8 mouse cellular contexts compared by ENCODE assay signal in the genomic region with DNA sequence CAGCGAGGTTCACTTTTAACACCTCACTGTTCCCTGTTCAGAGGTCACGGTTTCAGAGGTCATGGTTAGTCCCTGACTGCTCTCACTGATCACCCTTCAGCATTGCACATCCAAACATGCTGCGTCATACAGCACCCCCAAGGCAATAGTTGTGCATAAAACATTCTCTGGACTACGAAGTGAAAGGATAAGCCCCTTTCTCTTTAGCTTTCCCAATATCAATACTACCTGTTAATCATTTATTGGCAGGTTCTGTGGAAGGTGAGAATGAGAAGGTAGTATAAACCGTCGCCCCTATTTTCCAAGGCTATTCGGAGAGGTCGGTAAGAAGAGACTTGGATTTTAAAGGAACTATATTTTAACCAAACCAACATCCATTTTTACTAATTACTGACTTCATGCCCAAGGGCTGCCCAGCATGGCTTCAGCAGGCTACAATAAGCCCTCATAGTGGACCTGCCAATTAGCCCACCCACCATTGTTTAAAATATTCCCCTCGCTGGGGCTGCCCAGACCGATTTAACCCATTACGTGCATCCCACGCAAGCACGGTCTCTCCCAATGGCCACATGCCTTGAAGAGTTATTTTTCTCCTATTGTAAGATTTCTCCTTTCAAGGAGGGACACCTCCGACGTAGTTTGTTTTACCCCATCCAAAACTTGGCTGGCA. TPM values are rescaled to one million over a fixed set of nuclear protein-coding genes. Genes with fewer than 3 reads are reported as not detected.
DNase-seq lines count a peak whose midpoint lies in the region; ATAC-seq and TF ChIP-seq lines count a peak whose summit lies in the region.

No protein-coding gene starts in this region.

- TF ChIP-seq CTCF in lung, adult 2 months (IDR thresholded peaks at IDR 0.05; ENCODE audit: insufficient read depth, low read length) = no peak
- TF ChIP-seq CTCF in brain, embryonic 14.5 days (IDR thresholded peaks at IDR 0.05; ENCODE audit: borderline replicate concordance, extremely low read depth, insufficient read depth, insufficient read length) = no peak

- no peak for TF ChIP-seq POLR2A in lung, adult 2 months (IDR thresholded peaks at IDR 0.05; ENCODE audit: borderline replicate concordance, extremely low read depth, low read depth, low read length)
- TF ChIP-seq POLR2A in brain, embryonic 14.5 days (IDR thresholded peaks at IDR 0.05; ENCODE audit: borderline replicate concordance, extremely low read depth, insufficient read depth, insufficient read length, poor library complexity, severe bottlenecking) = no peak
- no peak for TF ChIP-seq POLR2A in myocyte (IDR thresholded peaks at IDR 0.05; ENCODE audit: insufficient read length, low read depth)

- H3K9ac ChIP-seq in limb, embryonic 11.5 days (ENCODE audit: low read length) = peak overlapping the region; percentile 56

- peak overlapping the region; percentile 61 for H3K4me2 ChIP-seq in limb, embryonic 11.5 days (ENCODE audit: low read depth, severe bottlenecking)
- peak overlapping the region; percentile 69 for H3K4me2 ChIP-seq in myocyte (ENCODE audit: low read depth)

- ATAC-seq in limb, embryonic 11.5 days (ENCODE audit: insufficient number of reproducible peaks, low FRiP score, low TSS enrichment, low read depth) = peak; percentile 74

- no peaks in the 10 kb centered on the region for H3K27me3 ChIP-seq in limb, embryonic 11.5 days (ENCODE audit: control insufficient read depth, insufficient read depth, low read length)
- no peaks in the 10 kb centered on the region for H3K27me3 ChIP-seq in myocyte (ENCODE audit: control insufficient read depth, insufficient read depth, insufficient read length)

- no peaks in the 10 kb centered on the region for H3K36me3 ChIP-seq in limb, embryonic 11.5 days (ENCODE audit: control insufficient read depth, insufficient read depth, low read length)
- H3K36me3 ChIP-seq in myocyte (ENCODE audit: control insufficient read depth, insufficient read depth) = no peaks in the 10 kb centered on the region

- 8% methylated on average over 15 of the region's 15 CpGs for WGBS in lung, adult 2 months
- WGBS in limb, embryonic 11.5 days = 16% methylated on average over 15 of the region's 15 CpGs

- no peaks in the 10 kb centered on the region for H3K79me2 ChIP-seq in myocyte (ENCODE audit: control insufficient read depth, insufficient read depth)

- DNase-seq in lung, adult 2 months = no peak
- DNase-seq in lung, postnatal 14 days = no peak
- DNase-seq in brain, embryonic 14.5 days (ENCODE audit: low read depth) = peak; percentile 64
- peak; percentile 91 for DNase-seq in gonadal fat pad, adult 2 months (ENCODE audit: low read depth)
- DNase-seq in limb, embryonic 11.5 days (ENCODE audit: low spot score) = no peak
- no peak for DNase-seq in gastrocnemius, adult 8-10 months (ENCODE audit: low spot score in 2 of 2)
- DNase-seq in urinary bladder, postnatal 25 days (ENCODE audit: low spot score) = no peak

- H3K4me1 ChIP-seq in lung, adult 2 months (ENCODE audit: control insufficient read depth, insufficient read depth, low read length) = no peaks in the 10 kb centered on the region; the same call in 1 of the 2 replicates
- H3K4me1 ChIP-seq in limb, embryonic 11.5 days (ENCODE audit: control insufficient read depth, insufficient read depth, low read length) = no peaks in the 10 kb centered on the region

- H3K4me3 ChIP-seq in lung, adult 2 months (replicated peaks; ENCODE audit: extremely low read depth, low read depth, low read length) = peak overlapping the region; percentile 96
- peak overlapping the region; percentile 48 for H3K4me3 ChIP-seq in limb, embryonic 11.5 days (ENCODE audit: low read depth, low read length)
- peak overlapping the region; percentile 24 for H3K4me3 ChIP-seq in myocyte

- no peak overlapping the region for H3ac ChIP-seq in myocyte (ENCODE audit: control insufficient read depth, insufficient read length)

- no peaks in the 10 kb centered on the region for H3K9me3 ChIP-seq in limb, embryonic 11.5 days (ENCODE audit: control insufficient read depth, low read length)

- no peak overlapping the region for H3K27ac ChIP-seq in limb, embryonic 11.5 days (replicated peaks; ENCODE audit: low read depth, low read length)

TF ChIP-seq in myocyte, 11 proteins besides CTCF, POLR2A, EP300 and RAD21:
- TF ChIP-seq POLR2AphosphoS2 (IDR thresholded peaks at IDR 0.05; ENCODE audit: insufficient read length, low read depth) (no peak), CEBPB (IDR thresholded peaks at IDR 0.05; ENCODE audit: insufficient read depth, poor library complexity, severe bottlenecking) (no peak), TCF12 (IDR thresholded peaks at IDR 0.05; ENCODE audit: insufficient read depth, poor library complexity, severe bottlenecking) (no peak), MAX (IDR thresholded peaks at IDR 0.05; ENCODE audit: low read depth) (no peak), USF1 (IDR thresholded peaks at IDR 0.05; ENCODE audit: low read depth) (no peak), REST (IDR thresholded peaks at IDR 0.05; ENCODE audit: insufficient read depth, insufficient read length) (no peak), MYOD1 (IDR thresholded peaks at IDR 0.05; ENCODE audit: control insufficient read depth in 1 of 3, insufficient read length in 2 of 3, low read depth in 2 of 3) (no peak), SRF (IDR thresholded peaks at IDR 0.05; ENCODE audit: control insufficient read depth, insufficient read length, low read depth) (no peak), E2F4 (IDR thresholded peaks at IDR 0.05; ENCODE audit: insufficient read depth) (no peak), TCF3 (IDR thresholded peaks at IDR 0.05; ENCODE audit: insufficient read length, low read depth) (no peak), MYOG (IDR thresholded peaks at IDR 0.05; ENCODE audit: control insufficient read depth in 1 of 3, insufficient read depth in 1 of 3, insufficient read length in 2 of 3, low read depth in 2 of 3) (no peak)

RNA-seq across cellular contexts. Expression of a gene that starts 0.6 kb away (rescaled TPM):
- 1.3 and 2.8 TPM in 2 replicates for polyA plus RNA-seq in lung, adult 2 months (2012; rRNA removed)
- polyA plus RNA-seq in brain, embryonic 14.5 days (2012; rRNA removed) = 2.4 and 3.8 TPM in 2 replicates
- 5.3 and 9.1 TPM in 2 replicates for polyA plus RNA-seq in gonadal fat pad, adult 2 months (2012; rRNA removed)
- 8.5 and 10.2 TPM in 2 replicates for polyA plus RNA-seq in limb, embryonic 11.5 days (2014; fragmentation: Nextera tagmentation; extraction: Ambion mirVana)
- 0.38 TPM for polyA plus RNA-seq in myocyte (2012; fragmentation: generic; extraction: Trizol)
- total RNA-seq in gastrocnemius, adult 8-10 months (2022) = 10 to 100 TPM in 3 of 4 experiments, 1 to 10 TPM in 1; 9.8 to 13.3 (median 11.0) TPM

RNA-seq across cellular contexts. Expression of a gene that starts 21.4 kb away (rescaled TPM):
- polyA plus RNA-seq in lung, adult 2 months (2012; rRNA removed) = not detected in 2 replicates
- polyA plus RNA-seq in brain, embryonic 14.5 days (2012; rRNA removed) = 3.1 and 5.0 TPM in 2 replicates
- polyA plus RNA-seq in gonadal fat pad, adult 2 months (2012; rRNA removed) = 0.90 and 1.3 TPM in 2 replicates
- polyA plus RNA-seq in limb, embryonic 11.5 days (2014; fragmentation: Nextera tagmentation; extraction: Ambion mirVana) = not detected in 2 replicates
- polyA plus RNA-seq in myocyte (2012; fragmentation: generic; extraction: Trizol) = not detected
- total RNA-seq in gastrocnemius, adult 8-10 months (2022) = not detected

Comparison
In these comparisons a context has a peak if more than half of its experiments do, and no peak if none do; other contexts are left out.
1. DNase-seq: peak in brain, embryonic 14.5 days (single experiment) and gonadal fat pad, adult 2 months (single experiment); none in lung, adult 2 months (single experiment), lung, postnatal 14 days (single experiment), limb, embryonic 11.5 days (single experiment), gastrocnemius, adult 8-10 months (0 of 2) and urinary bladder, postnatal 25 days (single experiment).
2. H3K4me3 ChIP-seq: peak in every context shown above with its lines; median percentile 96 in lung, adult 2 months; 48 in limb, embryonic 11.5 days; 24 in myocyte.